Mouse (Mus musculus): ENCODE data around the gene Slc5a3. TPM values are rescaled to one million over a fixed set of nuclear protein-coding genes. Genes with fewer than 3 reads are reported as not detected.

The Slc5a3 gene
- total RNA-seq, 2 experiments from 2014 or later: 2.2 to 4.0 TPM

DNA sequence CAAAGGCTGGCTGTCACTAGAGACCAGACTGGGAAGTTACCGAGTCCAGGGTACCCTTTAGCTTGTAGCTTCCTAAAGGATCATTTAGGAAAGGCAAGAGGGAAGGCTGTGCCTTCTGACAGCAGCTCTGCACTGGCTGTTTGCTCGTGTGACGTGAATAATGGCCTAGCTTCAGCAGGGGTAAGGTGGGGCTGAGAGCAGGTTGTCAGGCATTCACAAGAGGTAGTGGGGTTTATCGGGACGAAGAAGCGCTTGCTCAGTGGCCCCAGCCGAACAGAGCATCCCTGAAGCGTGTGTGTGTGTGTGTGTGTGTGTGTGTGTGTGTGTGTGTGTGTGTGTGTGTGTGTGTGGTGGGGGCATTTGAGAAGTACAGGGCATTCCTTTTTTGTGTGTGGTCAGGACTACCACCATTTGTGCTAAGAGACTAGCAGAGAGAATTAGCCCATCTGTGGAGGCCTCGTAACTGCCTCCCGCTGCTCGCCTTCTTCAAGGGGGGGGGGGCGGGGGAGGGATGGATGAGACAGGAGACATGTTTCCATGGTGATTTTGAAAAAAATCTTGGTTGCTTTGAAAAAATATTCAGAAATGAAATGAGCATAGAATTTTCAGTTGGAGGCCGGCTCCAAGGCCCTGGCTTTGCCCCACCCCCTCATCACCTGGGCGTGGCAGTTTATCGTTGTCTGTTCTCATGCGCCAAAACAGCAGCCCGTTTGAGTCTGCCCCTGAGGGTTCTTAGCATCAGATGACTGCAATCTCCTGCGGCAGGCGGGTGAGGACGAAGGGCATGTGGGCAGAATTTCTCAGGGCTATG lies 57.7 kb downstream of the Slc5a3 start:
- intact Hi-C loops (cut with DNase I): no loop called here
- DNase-seq: no peak

DNA sequence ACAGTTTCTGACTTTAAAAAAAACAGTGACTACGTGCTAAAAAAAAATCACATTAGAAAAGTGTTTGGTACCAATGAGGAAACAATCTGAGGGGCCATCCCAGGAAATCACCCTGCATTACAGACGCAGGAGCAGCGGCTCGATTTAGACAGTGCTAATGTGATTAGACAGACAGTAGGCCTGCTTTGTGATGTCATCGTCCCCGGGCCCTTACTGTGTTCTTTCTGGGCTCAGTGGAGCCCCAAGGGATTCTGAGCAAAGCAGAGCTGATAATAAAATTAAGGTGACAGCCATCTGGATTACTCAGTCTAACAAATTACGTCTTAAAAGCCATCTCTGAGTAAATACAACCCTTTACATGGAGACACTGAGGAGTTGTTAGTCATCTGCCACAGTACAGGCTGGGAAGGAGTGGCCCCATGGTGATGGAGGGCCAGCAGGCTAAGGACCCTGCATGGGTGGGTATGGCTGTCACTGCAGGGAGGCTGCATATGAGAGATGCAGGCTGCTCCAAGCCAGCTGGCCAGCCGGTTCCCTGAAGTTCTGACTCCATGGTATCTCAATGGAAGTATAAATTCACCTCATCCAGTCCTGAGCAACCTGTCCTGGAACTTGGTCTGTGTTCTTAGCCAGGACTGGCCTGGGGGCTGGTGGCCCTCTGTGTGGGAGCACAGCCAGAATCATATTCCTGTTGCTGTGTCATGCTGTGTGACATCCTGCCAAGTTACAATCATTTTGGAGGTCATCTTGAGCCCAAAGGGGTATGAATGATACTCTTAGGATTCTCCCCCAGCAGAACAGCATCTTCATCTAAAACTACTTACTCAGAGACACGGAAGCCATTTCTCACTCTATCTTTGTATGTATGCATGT lies 59.5 kb downstream of the Slc5a3 start:
- no peak for DNase-seq
- intact Hi-C loops (cut with DNase I): no loop called here

DNA sequence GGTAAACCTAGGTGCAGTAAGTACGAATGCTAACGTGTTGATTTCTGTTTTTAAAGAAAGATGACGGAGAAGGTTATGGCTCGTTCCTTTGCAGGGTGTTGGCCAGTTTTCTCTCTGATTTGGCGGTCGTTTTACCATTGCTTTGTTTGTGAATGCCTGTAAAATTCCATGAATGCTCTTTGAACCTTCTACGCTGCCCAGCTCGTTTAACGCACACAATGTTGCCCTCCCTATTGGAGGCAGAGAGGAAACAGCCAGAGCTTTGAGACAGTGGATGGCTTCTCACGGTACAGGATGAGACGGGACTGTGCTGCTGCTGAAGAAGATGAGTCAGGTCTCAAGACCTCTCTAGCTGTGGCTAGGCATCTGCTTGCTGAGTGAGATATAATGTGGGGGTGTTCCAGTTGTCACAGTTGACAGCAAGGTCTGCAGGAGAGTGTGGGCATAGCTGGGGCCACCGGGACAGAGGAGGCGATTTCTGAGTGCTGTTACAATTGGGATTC lies 60.9 kb downstream of the Slc5a3 start:
- no peak for DNase-seq

GRCm38 (mm10) chr16:92120899-92121531 lies 62.9 kb downstream of the Slc5a3 start:
- DNase-seq: no peak
- intact Hi-C loops (cut with DNase I): no loop called here

More for the DNA sequence above, 60.9 kb downstream of the Slc5a3 start:
- intact Hi-C loops (cut with DNase I): no loop called here

DNA sequence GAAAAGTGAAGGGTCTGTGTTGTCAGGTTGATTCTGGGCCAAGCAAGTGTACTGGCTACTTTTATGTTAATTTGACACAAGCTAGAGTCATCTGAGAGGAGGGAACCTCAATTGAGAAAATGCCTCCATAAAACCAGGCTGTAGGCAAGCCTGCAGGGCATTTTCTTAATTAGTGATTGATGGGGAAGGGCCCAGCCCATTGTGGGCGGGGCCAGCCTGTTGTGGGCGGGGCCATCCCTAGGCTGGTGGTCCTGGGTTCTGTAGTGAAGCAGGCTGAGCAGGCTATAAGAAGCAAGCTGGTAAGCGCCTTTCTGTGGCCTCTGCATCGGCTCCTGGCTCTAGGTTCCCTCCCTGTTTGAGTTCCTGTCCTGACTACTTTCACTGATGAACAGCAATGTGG lies 69.1 kb downstream of the Slc5a3 start:
- intact Hi-C loops (cut with DNase I): no loop called here
- no peak for DNase-seq

GRCm38 (mm10) chr16:92127666-92128065 lies 69.5 kb downstream of the Slc5a3 start:
- intact Hi-C loops (cut with DNase I): no loop called here
- no peak for DNase-seq

DNA sequence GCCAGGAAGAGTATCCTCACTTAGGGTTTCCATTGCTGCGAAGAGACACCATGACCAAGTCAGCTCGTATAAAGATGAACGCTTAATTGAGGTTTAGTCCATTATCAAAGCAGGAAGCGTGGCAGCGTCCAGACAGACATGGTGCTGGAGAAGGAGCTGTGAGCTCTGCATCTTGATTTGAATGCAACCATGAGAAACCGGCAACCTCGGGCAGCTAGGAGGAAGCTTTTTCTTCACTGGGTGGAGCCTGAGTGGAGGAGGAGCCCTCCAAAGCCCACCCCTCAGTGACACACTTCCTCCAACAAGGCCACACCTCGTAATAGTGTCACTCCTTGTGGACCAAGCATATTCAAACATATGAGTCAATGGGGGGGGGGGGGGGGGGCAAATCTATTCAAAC lies 71.7 kb downstream of the Slc5a3 start:
- intact Hi-C loops (cut with DNase I): loop anchor here (5.0 kb wide), 1 partner anchor 117 kb away; no protein-coding TSS in a partner anchor
- no peak for DNase-seq

- intact Hi-C loops (cut with DNase I): loop anchor here (5.0 kb wide), 1 partner anchor 115 kb away; no protein-coding TSS in a partner anchor
- DNase-seq: no peak
These were observed 74.4 kb downstream of the Slc5a3 start for GRCm38 (mm10) chr16:92132511-92132910.

DNA sequence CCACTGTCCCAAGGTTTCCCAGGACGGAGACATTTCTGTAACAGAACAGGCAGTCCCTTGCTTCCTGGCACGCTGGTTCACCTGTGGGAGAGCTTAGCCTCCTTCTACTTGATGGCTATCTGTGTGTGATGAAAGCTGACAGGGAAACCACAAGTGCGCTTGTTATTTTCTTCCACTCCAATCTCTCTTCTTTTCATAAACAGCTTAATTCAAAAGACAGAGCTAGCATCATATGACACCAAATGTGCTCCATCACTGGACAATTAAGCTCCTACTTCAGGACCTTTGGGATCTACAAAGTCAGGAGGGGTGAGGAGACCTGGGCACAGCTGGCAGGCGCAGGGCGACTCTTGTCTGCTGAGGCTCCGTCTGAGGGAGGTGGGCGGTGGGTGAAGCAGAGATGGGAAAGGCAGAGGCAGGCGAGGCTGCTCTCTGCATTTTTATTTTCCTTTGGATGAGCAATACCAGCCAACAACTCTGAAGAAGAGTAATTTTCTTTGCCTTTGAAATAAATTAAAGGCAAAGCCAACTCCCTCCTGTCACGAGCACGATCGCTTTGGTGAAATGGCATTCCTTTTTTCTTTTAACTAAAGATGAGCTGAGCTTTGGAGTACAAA lies 76.1 kb downstream of the Slc5a3 start:
- DNase-seq: no peak
- intact Hi-C loops (cut with DNase I): loop anchor here (5.0 kb wide), 1 partner anchor 113 kb away; no protein-coding TSS in a partner anchor

GRCm38 (mm10) chr16:92136275-92136674 lies 78.2 kb downstream of the Slc5a3 start:
- no peak for DNase-seq
- intact Hi-C loops (cut with DNase I): no loop called here

Other genes starting within 250 kb of the Slc5a3 start
- gene Mrps6, start 52 bp upstream of the Slc5a3 start, total RNA-seq (2021): 10 to 100 TPM; 19.1 to 19.5 TPM
- not detected for gene Gm49711, start within 50 bp of the Slc5a3 start, total RNA-seq (2021)
- gene Kcne2, start 234.1 kb downstream of the Slc5a3 start, total RNA-seq (2021): not detected
- gene Smim11, start 243.0 kb downstream of the Slc5a3 start, total RNA-seq (2021): 10 to 100 TPM; 52.2 to 67.4 TPM